Mouse (Mus musculus) spleen, adult 10 weeks (tissue): ENCODE data around the gene Olfr1215. TPM values are rescaled to one million over a fixed set of nuclear protein-coding genes. Genes with fewer than 3 reads are reported as not detected.

Source experiments
- polyA plus RNA-seq: library from polyadenylated mRNA; stranded (reverse); fragments of 350-450 nt; fragmentation: Illumina TruSeq; extraction: RNeasy Lipid Tissue Mini Kit (QIAGEN cat#74804); gene quantifications from one replicate; pipeline ENCODE4 v1.2.3, GENCODE M21; 2015; ENCODE audit warnings: low replicate concordance; ENCODE audit not compliant: insufficient read depth

The Olfr1215 gene
- not detected for polyA plus RNA-seq

GRCm38 (mm10) chr2:89006873-89007272 lies at the start of gene Olfr1215:
Gene Olfr1215, minus strand, starts transcription at chr2:89006973.

GRCm38 (mm10) chr2:89031965-89032364 lies 25.2 kb upstream of the Olfr1215 start, which contains the start of gene Olfr1217:
Gene Olfr1217, minus strand, starts transcription at chr2:89032065.

GRCm38 (mm10) chr2:89018240-89018639 lies 11.5 kb upstream of the Olfr1215 start, which contains the start of gene Olfr1216:
Gene Olfr1216, minus strand, starts transcription at chr2:89018340.

GRCm38 (mm10) chr2:88992553-88992952 lies 14.2 kb downstream of the Olfr1215 start, which contains the start of gene Olfr1214:
Gene Olfr1214, minus strand, starts transcription at chr2:88992653.

GRCm38 (mm10) chr2:88980181-88980580 lies 26.6 kb downstream of the Olfr1215 start, which contains the start of gene Gm13762:
Gene Gm13762, minus strand, starts transcription at chr2:88980281.

GRCm38 (mm10) chr2:88953669-88954068 lies 53.1 kb downstream of the Olfr1215 start, which contains the start of gene Olfr1212:
Gene Olfr1212, plus strand, starts transcription at chr2:88953969.

Other genes with a start within 250 kb of the Olfr1215 start
- gene Olfr1199, start 246.5 kb downstream of the Olfr1215 start, polyA plus RNA-seq, result not detected
- gene Olfr1200, start 236.5 kb downstream of the Olfr1215 start, polyA plus RNA-seq, result not detected
- not detected for gene Olfr1201, start 213.9 kb downstream of the Olfr1215 start, polyA plus RNA-seq
- gene Olfr1202, start 192.5 kb downstream of the Olfr1215 start, polyA plus RNA-seq, result not detected
- gene Olfr1205, start 177.2 kb downstream of the Olfr1215 start, polyA plus RNA-seq, result not detected
- gene Olfr1204, start 157.7 kb downstream of the Olfr1215 start, polyA plus RNA-seq, result not detected
- gene Olfr1206, start 143.7 kb downstream of the Olfr1215 start, polyA plus RNA-seq, result not detected
- not detected for gene Olfr1208, start 104.7 kb downstream of the Olfr1215 start, polyA plus RNA-seq
- not detected for gene Olfr1209, start 91.8 kb downstream of the Olfr1215 start, polyA plus RNA-seq
- not detected for gene Olfr1211, start 68.9 kb downstream of the Olfr1215 start, polyA plus RNA-seq
- not detected for gene Olfr1212, start 53.0 kb downstream of the Olfr1215 start, polyA plus RNA-seq
- gene Gm13762, start 26.7 kb downstream of the Olfr1215 start, polyA plus RNA-seq, result not detected
- not detected for gene Olfr1214, start 14.3 kb downstream of the Olfr1215 start, polyA plus RNA-seq
- gene Olfr1216, start 11.4 kb upstream of the Olfr1215 start, polyA plus RNA-seq, result not detected
- gene Olfr1217, start 25.1 kb upstream of the Olfr1215 start, polyA plus RNA-seq, result not detected
- gene Olfr1218, start 54.2 kb upstream of the Olfr1215 start, polyA plus RNA-seq, result not detected
- gene Olfr1219, start 76.5 kb upstream of the Olfr1215 start, polyA plus RNA-seq, result not detected
- gene Olfr1220, start 99.9 kb upstream of the Olfr1215 start, polyA plus RNA-seq, result not detected
- gene Olfr1221, start 110.3 kb upstream of the Olfr1215 start, polyA plus RNA-seq, result not detected
- not detected for gene Olfr1222, start 126.1 kb upstream of the Olfr1215 start, polyA plus RNA-seq
- not detected for gene Olfr1223, start 144.6 kb upstream of the Olfr1215 start, polyA plus RNA-seq
- gene Olfr1224-ps1, start 157.1 kb upstream of the Olfr1215 start, polyA plus RNA-seq, result not detected
- gene Olfr1225, start 167.7 kb upstream of the Olfr1215 start, polyA plus RNA-seq, result not detected
- not detected for gene Olfr1226, start 193.1 kb upstream of the Olfr1215 start, polyA plus RNA-seq
- not detected for gene Olfr1228, start 247.1 kb upstream of the Olfr1215 start, polyA plus RNA-seq